Mouse (Mus musculus): ENCODE data around the gene Fam149b.
A peak's percentile ranks its signal among the peaks of the same experiment; 100 is the strongest.

The Fam149b gene

DNA sequence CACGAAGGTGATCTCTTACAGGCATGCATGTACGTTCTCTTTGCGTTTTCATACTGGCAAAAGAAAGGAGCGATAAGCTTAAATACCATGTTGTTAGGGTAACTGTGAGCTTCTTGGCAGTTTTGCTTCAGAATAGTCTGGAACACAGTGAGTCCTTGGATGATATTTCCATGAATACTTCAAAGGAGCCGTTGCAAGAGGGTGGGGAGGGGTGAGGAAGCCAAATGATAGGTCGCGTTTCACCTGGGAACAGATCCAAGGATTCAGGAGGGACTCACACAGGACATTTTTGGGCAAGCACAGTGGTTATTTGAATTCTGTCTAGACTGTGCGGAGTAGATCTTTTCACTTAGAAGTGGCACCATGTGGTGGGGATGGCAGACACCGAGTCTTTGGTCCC is 49.3 kb downstream of the Fam149b start:
- H3K4me3 ChIP-seq (replicated peaks; ENCODE audit: low read length) = no peak overlapping the region
- no peaks in the 10 kb centered on the region for H3K27me3 ChIP-seq (ENCODE audit: insufficient read depth, low read length)
- no peak for TF ChIP-seq CTCF (conservative IDR thresholded peaks at IDR 0.05; ENCODE audit: low read length)
- TF ChIP-seq POU5F1 (IDR thresholded peaks at IDR 0.05; ENCODE audit: borderline replicate concordance, low read length) = no peak
- no peak for TF ChIP-seq NANOG (IDR thresholded peaks at IDR 0.05; ENCODE audit: borderline replicate concordance, low read length)
- H3K4me1 ChIP-seq (replicated peaks; ENCODE audit: low read depth, low read length) = peaks cover 27% of the 10 kb centered on the region
- H3K9me3 ChIP-seq (ENCODE audit: low read length) = no peaks in the 10 kb centered on the region
- H3K36me3 ChIP-seq (ENCODE audit: insufficient read depth, low read length) = no peaks in the 10 kb centered on the region

DNA sequence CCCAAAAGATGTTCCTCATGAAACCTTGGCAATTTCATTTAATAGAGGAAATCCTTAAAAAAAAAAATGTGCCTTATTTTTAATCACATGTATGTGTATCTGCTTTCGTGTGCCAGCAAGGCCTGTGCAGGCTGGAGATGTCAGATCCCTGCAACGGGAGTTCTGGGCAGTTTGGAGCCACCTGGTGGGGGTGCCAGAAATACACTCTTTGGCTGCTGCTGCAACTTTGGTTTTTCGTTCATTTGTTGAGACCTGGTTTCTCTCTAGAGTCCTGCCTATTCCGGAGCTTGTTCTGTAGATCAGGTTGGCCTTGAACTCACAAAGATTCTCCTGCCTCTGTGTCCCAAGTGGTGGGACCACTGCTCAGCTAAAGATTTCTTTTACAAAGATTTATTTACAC is 50.9 kb downstream of the Fam149b start:
- Histone ChIP-seq H3K36me3 (ENCODE audit: insufficient read depth, low read length) (no peaks in the 10 kb centered on the region), H3K27me3 (ENCODE audit: insufficient read depth, low read length) (no peaks in the 10 kb centered on the region), H3K4me1 (replicated peaks; ENCODE audit: low read depth, low read length) (peaks cover 24% of the 10 kb centered on the region), H3K9me3 (ENCODE audit: low read length) (no peaks in the 10 kb centered on the region), H3K4me3 (replicated peaks; ENCODE audit: low read length) (no peak overlapping the region)
- TF ChIP-seq POU5F1 (IDR thresholded peaks at IDR 0.05; ENCODE audit: borderline replicate concordance, low read length) (no peak), CTCF (conservative IDR thresholded peaks at IDR 0.05; ENCODE audit: low read length) (peak; percentile 33), NANOG (IDR thresholded peaks at IDR 0.05; ENCODE audit: borderline replicate concordance, low read length) (no peak)

DNA sequence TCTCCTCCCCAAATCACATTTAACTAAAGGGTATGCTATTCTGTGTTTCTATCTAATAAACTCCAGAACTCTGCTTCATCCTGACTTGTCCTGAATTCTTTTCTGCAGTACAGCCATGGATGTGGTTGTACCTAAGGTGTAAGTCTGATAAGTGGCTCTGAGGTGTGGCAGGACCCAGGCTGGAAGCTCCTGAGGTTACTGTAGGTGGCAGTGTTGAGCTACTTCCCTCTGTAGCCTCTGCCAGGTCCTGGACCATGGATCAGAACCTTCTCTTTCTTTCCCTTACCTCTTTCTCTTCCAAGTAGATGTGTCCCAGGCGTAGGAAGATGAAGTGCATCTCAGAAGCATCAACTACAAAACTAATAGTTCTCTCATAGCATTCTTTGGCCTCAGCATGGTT is 52.1 kb downstream of the Fam149b start:
- peaks cover 15% of the 10 kb centered on the region for H3K4me1 ChIP-seq (replicated peaks; ENCODE audit: low read depth, low read length)
- H3K27me3 ChIP-seq (ENCODE audit: insufficient read depth, low read length) = no peaks in the 10 kb centered on the region
- no peak overlapping the region for H3K4me3 ChIP-seq (replicated peaks; ENCODE audit: low read length)
- TF ChIP-seq CTCF (conservative IDR thresholded peaks at IDR 0.05; ENCODE audit: low read length) (peak; percentile 69), NANOG (IDR thresholded peaks at IDR 0.05; ENCODE audit: borderline replicate concordance, low read length) (no peak)
- no peaks in the 10 kb centered on the region for H3K36me3 ChIP-seq (ENCODE audit: insufficient read depth, low read length)
- H3K9me3 ChIP-seq (ENCODE audit: low read length) = no peaks in the 10 kb centered on the region

DNA sequence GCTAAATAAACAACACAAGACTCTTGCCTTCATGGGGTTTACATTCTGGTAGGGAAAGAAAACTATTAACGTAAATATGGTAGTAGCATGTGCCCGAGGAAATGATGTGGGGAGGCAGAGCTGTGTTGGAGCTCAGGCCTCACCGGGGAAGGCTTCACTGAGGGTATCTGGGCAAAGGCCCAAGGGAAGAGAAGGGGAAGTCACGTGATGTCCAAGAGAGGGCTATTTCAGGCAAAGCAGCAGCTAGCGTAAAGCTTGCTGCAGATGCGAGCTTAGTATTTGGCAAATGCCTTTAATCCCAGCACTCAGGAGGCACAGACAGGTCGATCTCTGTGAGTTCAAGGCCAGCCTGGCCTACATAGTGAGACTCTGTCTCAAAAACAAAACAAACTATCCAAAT is 74.3 kb downstream of the Fam149b start:
- no peaks in the 10 kb centered on the region for H3K36me3 ChIP-seq (ENCODE audit: insufficient read depth, low read length)
- H3K27me3 ChIP-seq (ENCODE audit: insufficient read depth, low read length) = no peaks in the 10 kb centered on the region
- no peak for TF ChIP-seq NANOG (IDR thresholded peaks at IDR 0.05; ENCODE audit: borderline replicate concordance, low read length)
- TF ChIP-seq POU5F1 (IDR thresholded peaks at IDR 0.05; ENCODE audit: borderline replicate concordance, low read length) = no peak
- no peak for TF ChIP-seq CTCF (conservative IDR thresholded peaks at IDR 0.05; ENCODE audit: low read length)
- no peaks in the 10 kb centered on the region for H3K4me1 ChIP-seq (replicated peaks; ENCODE audit: low read depth, low read length)
- no peaks in the 10 kb centered on the region for H3K9me3 ChIP-seq (ENCODE audit: low read length)
- no peak overlapping the region for H3K4me3 ChIP-seq (replicated peaks; ENCODE audit: low read length)

DNA sequence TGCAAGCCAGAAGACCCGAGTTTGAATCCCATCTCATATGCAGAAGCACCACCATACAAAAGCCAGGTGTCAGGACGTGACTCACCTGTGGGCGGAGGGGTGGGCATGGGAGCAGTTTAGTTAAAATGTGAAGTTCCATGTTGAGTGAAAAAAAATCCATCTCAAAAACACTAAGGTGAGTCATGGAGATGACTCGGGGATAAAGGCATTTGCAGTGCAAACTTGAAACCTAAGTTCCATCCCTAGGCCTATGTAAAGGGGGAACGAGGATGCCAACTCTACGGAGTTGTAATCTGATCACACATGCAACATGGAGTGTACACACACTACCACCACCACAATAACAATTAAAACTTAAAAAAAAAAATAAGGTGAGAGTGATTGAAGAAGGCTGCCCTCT is 75.1 kb downstream of the Fam149b start:
- no peaks in the 10 kb centered on the region for H3K4me1 ChIP-seq (replicated peaks; ENCODE audit: low read depth, low read length)

DNA sequence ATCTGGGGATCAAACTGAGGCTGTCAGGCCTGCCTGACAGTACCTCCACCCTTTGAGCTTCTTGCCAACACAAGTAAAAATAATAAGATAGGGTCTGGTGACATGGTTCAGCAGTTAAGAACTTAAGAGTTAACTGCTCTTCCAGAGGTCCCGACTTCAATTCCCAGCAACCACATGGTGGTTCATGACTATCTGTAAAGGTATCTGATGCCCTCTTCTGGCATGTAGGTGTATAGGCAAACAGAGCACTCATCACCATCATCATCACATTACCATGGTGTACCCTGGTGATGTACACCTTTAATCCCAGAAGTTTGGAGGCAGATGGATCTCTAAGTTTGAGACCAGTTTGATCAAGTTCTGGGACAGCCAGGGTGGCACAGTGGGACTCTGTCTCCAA is 80.6 kb downstream of the Fam149b start:
- H3K36me3 ChIP-seq (ENCODE audit: insufficient read depth, low read length) = no peaks in the 10 kb centered on the region
- peaks cover 29% of the 10 kb centered on the region for H3K9me3 ChIP-seq (ENCODE audit: low read length)
- no peak overlapping the region for H3K4me3 ChIP-seq (replicated peaks; ENCODE audit: low read length)
- TF ChIP-seq POU5F1 (IDR thresholded peaks at IDR 0.05; ENCODE audit: borderline replicate concordance, low read length) (no peak), CTCF (conservative IDR thresholded peaks at IDR 0.05; ENCODE audit: low read length) (no peak), NANOG (IDR thresholded peaks at IDR 0.05; ENCODE audit: borderline replicate concordance, low read length) (no peak)
- H3K27me3 ChIP-seq (ENCODE audit: insufficient read depth, low read length) = no peaks in the 10 kb centered on the region
- H3K4me1 ChIP-seq (replicated peaks; ENCODE audit: low read depth, low read length) = no peaks in the 10 kb centered on the region

More for the DNA sequence above, 75.1 kb downstream of the Fam149b start:
- Histone ChIP-seq H3K4me3 (replicated peaks; ENCODE audit: low read length) (no peak overlapping the region), H3K36me3 (ENCODE audit: insufficient read depth, low read length) (no peaks in the 10 kb centered on the region), H3K27me3 (ENCODE audit: insufficient read depth, low read length) (no peaks in the 10 kb centered on the region), H3K9me3 (ENCODE audit: low read length) (peaks cover 7% of the 10 kb centered on the region)
- TF ChIP-seq POU5F1 (IDR thresholded peaks at IDR 0.05; ENCODE audit: borderline replicate concordance, low read length) (no peak), CTCF (conservative IDR thresholded peaks at IDR 0.05; ENCODE audit: low read length) (no peak), NANOG (IDR thresholded peaks at IDR 0.05; ENCODE audit: borderline replicate concordance, low read length) (no peak)

DNA sequence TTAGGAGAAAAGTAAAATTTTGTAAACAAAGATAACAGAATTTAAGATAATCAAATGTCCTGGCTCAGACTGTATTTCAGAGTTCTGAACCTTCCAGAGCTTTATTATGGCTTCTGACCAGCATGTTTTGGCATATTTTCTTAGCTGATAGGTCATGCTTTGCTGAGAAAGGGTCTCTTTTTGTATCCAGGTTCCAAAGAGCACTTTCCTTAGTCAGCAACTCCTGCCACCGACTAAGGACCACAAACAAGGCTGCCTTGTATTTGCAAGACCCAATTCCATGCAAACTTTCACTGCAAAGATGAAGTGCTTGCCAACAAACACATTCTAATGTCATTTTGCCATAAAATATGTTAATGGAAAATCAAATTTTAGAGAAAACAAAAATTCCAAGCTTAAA is 81.9 kb downstream of the Fam149b start:
- H3K9me3 ChIP-seq (ENCODE audit: low read length) = peaks cover 29% of the 10 kb centered on the region
- no peaks in the 10 kb centered on the region for H3K27me3 ChIP-seq (ENCODE audit: insufficient read depth, low read length)
- H3K36me3 ChIP-seq (ENCODE audit: insufficient read depth, low read length) = no peaks in the 10 kb centered on the region
- no peaks in the 10 kb centered on the region for H3K4me1 ChIP-seq (replicated peaks; ENCODE audit: low read depth, low read length)
- no peak overlapping the region for H3K4me3 ChIP-seq (replicated peaks; ENCODE audit: low read length)
- TF ChIP-seq CTCF (conservative IDR thresholded peaks at IDR 0.05; ENCODE audit: low read length) (no peak), POU5F1 (IDR thresholded peaks at IDR 0.05; ENCODE audit: borderline replicate concordance, low read length) (no peak), NANOG (IDR thresholded peaks at IDR 0.05; ENCODE audit: borderline replicate concordance, low read length) (no peak)

DNA sequence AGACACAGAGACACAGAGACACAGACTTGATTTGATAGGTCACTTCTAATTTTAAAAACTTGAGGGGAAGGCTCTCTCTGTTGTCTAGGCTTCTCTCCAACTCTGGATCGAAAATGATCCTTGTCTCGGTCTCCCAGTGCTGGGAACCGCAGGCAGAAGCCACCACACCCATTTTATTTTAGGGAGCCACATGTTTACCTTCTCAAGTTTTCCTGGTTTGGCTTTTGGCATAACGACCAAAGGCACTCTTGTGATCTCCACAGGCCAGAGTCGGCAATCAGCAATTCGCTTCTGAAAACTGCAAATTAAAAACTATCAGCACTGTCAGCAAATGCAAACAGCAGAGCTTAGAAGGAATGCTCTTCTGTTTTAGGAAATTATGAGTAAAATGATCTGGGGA is 83.8 kb downstream of the Fam149b start:
- Histone ChIP-seq H3K9me3 (ENCODE audit: low read length) (peaks cover 29% of the 10 kb centered on the region), H3K4me1 (replicated peaks; ENCODE audit: low read depth, low read length) (no peaks in the 10 kb centered on the region), H3K36me3 (ENCODE audit: insufficient read depth, low read length) (no peaks in the 10 kb centered on the region), H3K4me3 (replicated peaks; ENCODE audit: low read length) (no peak overlapping the region), H3K27me3 (ENCODE audit: insufficient read depth, low read length) (no peaks in the 10 kb centered on the region)
- TF ChIP-seq CTCF (conservative IDR thresholded peaks at IDR 0.05; ENCODE audit: low read length) = no peak
- TF ChIP-seq NANOG (IDR thresholded peaks at IDR 0.05; ENCODE audit: borderline replicate concordance, low read length) = no peak
- no peak for TF ChIP-seq POU5F1 (IDR thresholded peaks at IDR 0.05; ENCODE audit: borderline replicate concordance, low read length)

DNA sequence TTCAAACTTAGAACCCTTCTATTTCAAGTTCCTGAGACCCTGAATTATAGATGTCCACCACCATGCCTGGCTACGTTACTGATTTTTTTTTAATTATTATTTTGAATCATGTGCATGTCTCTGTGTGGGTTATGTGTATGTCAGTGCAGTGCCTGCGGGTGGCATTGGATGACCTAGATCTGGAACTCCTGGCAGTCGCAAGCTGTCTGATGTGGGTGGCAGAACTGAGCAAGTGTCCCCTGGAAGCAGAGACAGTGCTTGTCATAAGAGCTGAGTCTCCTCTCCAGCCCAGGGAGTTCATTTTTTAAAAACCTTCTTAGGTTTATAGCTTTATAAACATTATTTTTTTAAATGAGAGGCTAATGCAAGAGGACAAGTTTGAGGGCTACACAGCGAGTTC is 84.5 kb downstream of the Fam149b start:
- Histone ChIP-seq H3K4me3 (replicated peaks; ENCODE audit: low read length) (no peak overlapping the region), H3K36me3 (ENCODE audit: insufficient read depth, low read length) (no peaks in the 10 kb centered on the region), H3K27me3 (ENCODE audit: insufficient read depth, low read length) (no peaks in the 10 kb centered on the region), H3K9me3 (ENCODE audit: low read length) (peaks cover 28% of the 10 kb centered on the region), H3K4me1 (replicated peaks; ENCODE audit: low read depth, low read length) (no peaks in the 10 kb centered on the region)
- TF ChIP-seq NANOG (IDR thresholded peaks at IDR 0.05; ENCODE audit: borderline replicate concordance, low read length) = no peak
- no peak for TF ChIP-seq POU5F1 (IDR thresholded peaks at IDR 0.05; ENCODE audit: borderline replicate concordance, low read length)
- TF ChIP-seq CTCF (conservative IDR thresholded peaks at IDR 0.05; ENCODE audit: low read length) = no peak

All from E14TG2a.4 (cell line).